Mouse (Mus musculus): ENCODE results near the gene Hist1h3g. TPM values are rescaled to one million over a fixed set of nuclear protein-coding genes. Genes with fewer than 3 reads are reported as not detected.
A peak's percentile ranks its signal among the peaks of the same experiment; 100 is the strongest.
"Not testable (repeated sequence)": the region's sequence is repeated elsewhere in the genome, so short reads cannot be mapped to it uniquely, and the experiment has no call there.

The Hist1h3g gene
- polyA plus RNA-seq, 1 experiment from 2014 or later: 6.2 TPM

GRCm38 (mm10) chr13:23573034-23573897 lies 38.0 kb downstream of the Hist1h3g start:
- not testable (repeated sequence) for H3K27me3 ChIP-seq (ENCODE audit: control insufficient read depth, insufficient read depth, low read depth, low read length); H3K9me3 ChIP-seq (ENCODE audit: control insufficient read depth, low read length); ATAC-seq (ENCODE audit: low read depth); H3K36me3 ChIP-seq (ENCODE audit: control insufficient read depth, insufficient read depth, low read length); H3K4me1 ChIP-seq (replicated peaks; ENCODE audit: control insufficient read depth, insufficient read depth, low read length)
- H3K27ac ChIP-seq (ENCODE audit: low read length): peak overlapping the region; percentile 91
- peak overlapping the region; percentile 70 for H3K9ac ChIP-seq (ENCODE audit: low read length)
- 3% methylated on average over 17 of the region's 20 CpGs for WGBS
- peak overlapping the region; percentile 52 for H3K4me3 ChIP-seq (ENCODE audit: low read length)
- H3K4me2 ChIP-seq (ENCODE audit: low read depth, low read length): peak overlapping the region; percentile 85

GRCm38 (mm10) chr13:23573898-23574524 lies 38.8 kb downstream of the Hist1h3g start, which contains the start of the genes Hist1h2bf and Hist1h2ad:
Hist1h2bf (minus strand) TSS chr13:23574196.
Hist1h2ad (plus strand) TSS chr13:23574381.
- peak within 1 kb of the TSS; percentile 52 for H3K4me3 ChIP-seq (ENCODE audit: low read length)
- WGBS: 0% methylated on average over 27 of the region's 42 CpGs
- not testable (repeated sequence) for H3K27me3 ChIP-seq (ENCODE audit: control insufficient read depth, insufficient read depth, low read depth, low read length); H3K4me1 ChIP-seq (replicated peaks; ENCODE audit: control insufficient read depth, insufficient read depth, low read length); H3K36me3 ChIP-seq (ENCODE audit: control insufficient read depth, insufficient read depth, low read length); H3K9me3 ChIP-seq (ENCODE audit: control insufficient read depth, low read length)
- H3K27ac ChIP-seq (ENCODE audit: low read length): peak within 1 kb of the TSS; percentile 91
- peak within 1 kb of the TSS; percentile 85 for H3K4me2 ChIP-seq (ENCODE audit: low read depth, low read length)
- peak within 1 kb of the TSS; percentile 70 for H3K9ac ChIP-seq (ENCODE audit: low read length)
- ATAC-seq (ENCODE audit: low read depth): peak; percentile 89

- not testable (repeated sequence) for H3K27me3 ChIP-seq (ENCODE audit: control insufficient read depth, insufficient read depth, low read depth, low read length); H3K9me3 ChIP-seq (ENCODE audit: control insufficient read depth, low read length); H3K4me1 ChIP-seq (replicated peaks; ENCODE audit: control insufficient read depth, insufficient read depth, low read length); H3K36me3 ChIP-seq (ENCODE audit: control insufficient read depth, insufficient read depth, low read length)
- peak; percentile 0; the same call in 1 of the 2 replicates for ATAC-seq (ENCODE audit: low read depth)
- Histone ChIP-seq H3K9ac (ENCODE audit: low read length) (peak overlapping the region; percentile 53; the same call in 1 of the 2 replicates), H3K4me3 (ENCODE audit: low read length) (peak overlapping the region; percentile 37), H3K27ac (ENCODE audit: low read length) (peak overlapping the region; percentile 91), H3K4me2 (ENCODE audit: low read depth, low read length) (peak overlapping the region; percentile 55)
- 2% methylated on average over 4 of the region's 39 CpGs for WGBS
These were observed 39.4 kb downstream of the Hist1h3g start for GRCm38 (mm10) chr13:23574546-23575170.

- H3K4me1 ChIP-seq (replicated peaks; ENCODE audit: control insufficient read depth, insufficient read depth, low read length): peaks cover 6% of the 10 kb centered on the region; the same call in 1 of the 2 replicates
- peak within 1 kb of the TSS; percentile 58 for H3K4me3 ChIP-seq (ENCODE audit: low read length)
- no peaks in the 10 kb centered on the region for H3K9me3 ChIP-seq (ENCODE audit: control insufficient read depth, low read length)
- ATAC-seq (ENCODE audit: low read depth): peak; percentile 55
- H3K9ac ChIP-seq (ENCODE audit: low read length): peak within 1 kb of the TSS; percentile 75
- H3K36me3 ChIP-seq (ENCODE audit: control insufficient read depth, insufficient read depth, low read length): no peaks in the 10 kb centered on the region
- H3K27ac ChIP-seq (ENCODE audit: low read length): peak within 1 kb of the TSS; percentile 91
- H3K4me2 ChIP-seq (ENCODE audit: low read depth, low read length): peak within 1 kb of the TSS; percentile 72
- under 1% methylated on average over 18 of the region's 18 CpGs for WGBS
- no peaks in the 10 kb centered on the region for H3K27me3 ChIP-seq (ENCODE audit: control insufficient read depth, insufficient read depth, low read depth, low read length)
These were observed 40.1 kb downstream of the Hist1h3g start, which contains the start of gene Hist1h3d for GRCm38 (mm10) chr13:23575271-23575851. Hist1h3d (plus strand) TSS chr13:23575763.

- not testable (repeated sequence) for H3K9me3 ChIP-seq (ENCODE audit: control insufficient read depth, low read length); H3K36me3 ChIP-seq (ENCODE audit: control insufficient read depth, insufficient read depth, low read length); H3K27me3 ChIP-seq (ENCODE audit: control insufficient read depth, insufficient read depth, low read depth, low read length); H3K4me1 ChIP-seq (replicated peaks; ENCODE audit: control insufficient read depth, insufficient read depth, low read length); ATAC-seq (ENCODE audit: low read depth)
- 1% methylated on average over 8 of the region's 40 CpGs for WGBS
- H3K9ac ChIP-seq (ENCODE audit: low read length): peak overlapping the region; percentile 75
- peak overlapping the region; percentile 80 for H3K27ac ChIP-seq (ENCODE audit: low read length)
- H3K4me3 ChIP-seq (ENCODE audit: low read length): peak overlapping the region; percentile 58
- peak overlapping the region; percentile 72 for H3K4me2 ChIP-seq (ENCODE audit: low read depth, low read length)
These were observed 40.7 kb downstream of the Hist1h3g start for GRCm38 (mm10) chr13:23575864-23576313.

GRCm38 (mm10) chr13:23576351-23576881 lies 41.2 kb downstream of the Hist1h3g start:
- Histone ChIP-seq H3K36me3 (ENCODE audit: control insufficient read depth, insufficient read depth, low read length) (no peaks in the 10 kb centered on the region), H3K9me3 (ENCODE audit: control insufficient read depth, low read length) (no peaks in the 10 kb centered on the region), H3K4me2 (ENCODE audit: low read depth, low read length) (peak overlapping the region; percentile 72), H3K27ac (ENCODE audit: low read length) (peak overlapping the region; percentile 80), H3K4me3 (ENCODE audit: low read length) (peak overlapping the region; percentile 58), H3K9ac (ENCODE audit: low read length) (peak overlapping the region; percentile 75), H3K4me1 (replicated peaks; ENCODE audit: control insufficient read depth, insufficient read depth, low read length) (peaks cover 10% of the 10 kb centered on the region), H3K27me3 (ENCODE audit: control insufficient read depth, insufficient read depth, low read depth, low read length) (no peaks in the 10 kb centered on the region)
- no peak for ATAC-seq (ENCODE audit: low read depth)
- 3% methylated on average over 7 of the region's 7 CpGs for WGBS

GRCm38 (mm10) chr13:23576906-23577639 lies 41.9 kb downstream of the Hist1h3g start:
- Histone ChIP-seq H3K36me3 (ENCODE audit: control insufficient read depth, insufficient read depth, low read length) (no peaks in the 10 kb centered on the region), H3K9ac (ENCODE audit: low read length) (peak overlapping the region; percentile 75), H3K4me1 (replicated peaks; ENCODE audit: control insufficient read depth, insufficient read depth, low read length) (peaks cover 13% of the 10 kb centered on the region), H3K9me3 (ENCODE audit: control insufficient read depth, low read length) (no peaks in the 10 kb centered on the region), H3K27me3 (ENCODE audit: control insufficient read depth, insufficient read depth, low read depth, low read length) (no peaks in the 10 kb centered on the region), H3K4me3 (ENCODE audit: low read length) (peak overlapping the region; percentile 58), H3K4me2 (ENCODE audit: low read depth, low read length) (peak overlapping the region; percentile 72), H3K27ac (ENCODE audit: low read length) (peak overlapping the region; percentile 80)
- no peak for ATAC-seq (ENCODE audit: low read depth)
- 18% methylated on average over 6 of the region's 6 CpGs for WGBS

GRCm38 (mm10) chr13:23577835-23578234 lies 42.6 kb downstream of the Hist1h3g start:
- ATAC-seq (ENCODE audit: low read depth): no peak
- Histone ChIP-seq H3K4me1 (replicated peaks; ENCODE audit: control insufficient read depth, insufficient read depth, low read length) (peaks cover 17% of the 10 kb centered on the region), H3K4me2 (ENCODE audit: low read depth, low read length) (no peak overlapping the region; the same call in 1 of the 2 replicates), H3K4me3 (ENCODE audit: low read length) (no peak overlapping the region), H3K9me3 (ENCODE audit: control insufficient read depth, low read length) (no peaks in the 10 kb centered on the region), H3K27me3 (ENCODE audit: control insufficient read depth, insufficient read depth, low read depth, low read length) (no peaks in the 10 kb centered on the region), H3K27ac (ENCODE audit: low read length) (no peak overlapping the region), H3K9ac (ENCODE audit: low read length) (no peak overlapping the region), H3K36me3 (ENCODE audit: control insufficient read depth, insufficient read depth, low read length) (no peaks in the 10 kb centered on the region)
- WGBS: 79% methylated on average over 1 of the region's 1 CpGs
